Mouse (Mus musculus): Measurements from ENCODE around the gene Shc4.
A peak's percentile ranks its signal among the peaks of the same experiment; 100 is the strongest.

- peak; percentile 64 to 84 for TF ChIP-seq CTCF (conservative IDR thresholded peaks at IDR 0.05 in 1 of 2, IDR thresholded peaks at IDR 0.05 in 1 of 2; ENCODE audit: low read depth in 2 of 2, low read length in 2 of 2)
- TF ChIP-seq MAX (IDR thresholded peaks at IDR 0.05; ENCODE audit: low read length) = no peak
- TF ChIP-seq POLR2A (IDR thresholded peaks at IDR 0.05; ENCODE audit: low read depth, low read length) = no peak
- no peak for TF ChIP-seq USF1 (IDR thresholded peaks at IDR 0.05; ENCODE audit: low read depth, low read length)
- TF ChIP-seq CHD1 (IDR thresholded peaks at IDR 0.05; ENCODE audit: low read depth, low read length) = no peak
- TF ChIP-seq E2F4 (IDR thresholded peaks at IDR 0.05; ENCODE audit: insufficient replicate concordance, low read depth, low read length) = no peak
- no peak for TF ChIP-seq EP300 (IDR thresholded peaks at IDR 0.05; ENCODE audit: low read length)
- no peak for TF ChIP-seq KAT2A (IDR thresholded peaks at IDR 0.05; ENCODE audit: insufficient replicate concordance, low read length)
- TF ChIP-seq HCFC1 (IDR thresholded peaks at IDR 0.05; ENCODE audit: low read depth, low read length) = no peak
Observed at GRCm38 (mm10) chr2:125731763-125732560, 8.0 kb upstream of the Shc4 start.

Measured in CH12.LX (cell line).